Mouse (Mus musculus) Patski (cell line): ENCODE results near the gene Gm48552. TPM values are rescaled to one million over a fixed set of nuclear protein-coding genes. Genes with fewer than 3 reads are reported as not detected.

Source experiments
- ATAC-seq: fragments of 100-300 bp; one replicate; pipeline ENCODE4 v1.8.0; 2021
- CTCF ChIA-PET: fragments of 350-600 bp; sonication (Branson Sonifier 250); formaldehyde crosslinking; loops from one replicate; lab custom pipeline; 2022; ENCODE audit warnings: inconsistent platforms; lab: Charles Lee
- POLR2A ChIA-PET: fragments of 350-600 bp; sonication (Branson Sonifier 250); formaldehyde crosslinking; loops from one replicate; lab custom pipeline; 2022; ENCODE audit warnings: antibody characterized with exemption, inconsistent platforms; lab: Charles Lee
- DNase-seq: peaks from one replicate; pipeline ENCODE4 v3.0.0-alpha.2; 2011; ENCODE audit warnings: low read depth, low spot score
- H3K27me3 ChIP-seq: fragments of 371-371 bp; one replicate; pipeline ENCODE4 v1.5.1; 2021
- CTCF ChIP-seq: fragments of 100-300 bp; IDR thresholded peaks from one replicate; pipeline ENCODE4 v1.5.1; 2021
- in situ Hi-C: fragments of 300-500 bp; cut with MboI; formaldehyde crosslinking; loops from 3 replicates; pipeline ENCODE4 v1.11.1; 2018; ENCODE audit warnings: low pct_unique_long_range_greater_than_20kb, mixed read lengths
- polyA plus RNA-seq: library from polyadenylated mRNA; unstranded; gene quantifications from one replicate; pipeline ENCODE4 v1.2.3, GENCODE M21; 2021

Gene Gm48552
- polyA plus RNA-seq, 1 experiment from 2014 or later: 0.76 TPM

DNA sequence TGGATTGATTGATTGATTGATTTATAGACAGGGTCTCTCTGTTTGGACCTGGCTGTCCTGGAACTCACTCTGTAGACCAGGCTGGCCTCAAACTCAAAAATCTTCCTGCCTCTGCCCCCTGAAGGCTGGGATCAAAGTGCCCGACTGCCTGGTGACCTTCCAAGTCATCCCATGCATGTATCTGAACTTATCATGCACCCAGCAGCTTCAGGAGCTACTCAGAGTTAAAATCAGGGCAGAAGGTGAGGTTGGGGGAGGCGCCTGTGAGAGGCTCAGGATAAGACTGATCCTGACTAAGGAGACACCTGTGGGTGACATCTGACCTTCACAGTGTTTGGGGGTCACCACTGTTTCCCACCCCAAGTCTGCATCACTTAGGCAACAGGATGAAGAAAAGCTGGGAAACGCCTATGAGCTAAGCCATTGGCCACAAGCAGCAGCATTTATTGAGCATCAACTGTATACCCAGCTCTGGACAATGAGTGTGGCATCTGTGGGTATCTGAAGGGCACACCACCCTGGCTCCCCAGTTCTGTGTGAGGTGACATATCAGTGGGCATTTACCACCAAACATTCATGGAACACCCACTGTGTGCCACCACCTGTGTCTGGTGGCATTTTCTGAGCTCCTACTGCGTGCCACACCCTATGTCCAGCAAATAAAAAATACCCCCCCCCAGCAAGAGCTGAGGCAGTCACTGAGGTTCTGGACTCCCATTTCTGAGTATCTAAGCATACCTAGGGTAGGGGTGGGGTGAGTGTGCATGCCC lies 34.9 kb downstream of the Gm48552 start:
- ATAC-seq: no peak
- CTCF ChIA-PET: interaction anchor here (1.5 kb wide), 1 partner anchor 18 kb away, joined by 3 read pairs; no protein-coding TSS in a partner anchor
- no peak for DNase-seq
- in situ Hi-C loops: no loop called here
- no peak for TF ChIP-seq CTCF
- POLR2A ChIA-PET: no interaction called here
- H3K27me3 ChIP-seq: no peaks in the 10 kb centered on the region

DNA sequence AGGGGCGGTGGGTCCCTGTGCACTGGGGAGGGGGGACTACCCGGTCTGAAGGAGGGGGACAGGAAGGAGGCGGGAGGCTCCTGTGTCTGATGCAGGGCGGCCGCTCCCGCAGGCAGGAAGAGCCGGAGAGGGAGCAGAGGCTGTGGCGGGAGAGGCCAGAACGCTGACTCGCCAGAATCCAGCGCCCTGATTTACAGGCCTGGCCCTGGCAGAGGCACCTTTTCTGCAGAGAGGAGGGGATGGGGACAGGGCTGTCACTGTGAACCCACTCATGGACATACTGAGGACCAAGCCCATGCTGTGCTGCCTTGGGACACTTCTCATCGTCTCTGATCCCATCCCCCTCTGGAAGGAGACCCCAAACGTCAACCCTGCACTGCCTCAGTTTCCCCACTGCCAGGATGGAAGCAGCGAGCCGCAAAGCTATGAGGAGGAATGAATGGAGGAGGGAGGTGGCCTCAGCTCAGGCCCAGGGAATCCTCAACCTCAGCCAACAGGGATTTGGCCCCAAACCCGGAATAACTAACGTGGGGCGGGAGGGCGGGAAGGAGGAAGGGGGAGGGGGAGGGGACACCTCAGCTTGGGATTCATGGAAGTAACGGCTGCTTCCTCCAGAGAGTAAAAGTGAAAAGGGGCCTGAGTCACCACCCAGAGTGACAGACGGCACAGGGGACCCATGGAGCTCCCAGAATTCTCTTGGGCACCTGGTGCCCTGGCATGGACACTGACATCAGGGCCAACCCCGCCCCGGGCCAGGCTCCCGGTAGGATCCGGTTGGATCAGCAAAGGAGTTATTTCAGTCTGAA lies 35.6 kb downstream of the Gm48552 start:
- TF ChIP-seq CTCF: no peak
- DNase-seq (no peak), ATAC-seq (no peak)
- in situ Hi-C loops: no loop called here
- CTCF ChIA-PET: interaction anchor here (1.5 kb wide), 1 partner anchor 19 kb away, joined by 3 read pairs; no protein-coding TSS in a partner anchor
- no peaks in the 10 kb centered on the region for H3K27me3 ChIP-seq
- POLR2A ChIA-PET: interaction anchor here (0.5 kb wide), 1 partner anchor 41 kb away, joined by 6 read pairs; no protein-coding TSS in a partner anchor

DNA sequence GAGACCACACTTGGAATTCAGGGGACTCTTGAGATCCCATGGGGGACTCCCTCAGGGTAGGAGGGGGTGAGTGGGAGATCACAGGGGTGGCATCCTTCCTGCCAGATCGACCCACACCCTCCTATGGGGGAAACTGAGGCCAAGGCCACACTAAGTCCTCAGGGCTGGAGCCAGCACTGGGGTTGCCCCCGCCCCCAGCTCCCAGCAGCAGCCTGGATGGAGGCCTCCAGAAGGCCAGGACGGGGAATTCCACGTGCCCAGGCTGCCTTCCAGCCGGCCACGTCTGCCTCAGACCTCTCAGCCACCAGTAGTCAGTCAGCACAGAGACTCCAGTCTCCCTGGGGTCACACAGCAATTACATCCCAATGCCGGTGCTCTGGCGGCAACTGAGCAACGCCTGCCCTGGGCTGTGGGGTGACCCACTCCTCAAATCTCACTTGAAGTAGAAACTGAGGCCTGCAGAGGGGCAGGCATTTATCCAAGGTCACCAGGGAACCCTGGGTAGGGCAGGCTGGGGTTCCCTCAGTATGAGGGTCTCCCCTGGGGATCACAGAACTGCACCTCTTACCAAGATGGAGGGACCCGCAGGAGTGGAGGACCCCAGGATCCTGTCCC lies 36.5 kb downstream of the Gm48552 start:
- in situ Hi-C loops: no loop called here
- DNase-seq (no peak), ATAC-seq (no peak)
- ChIA-PET CTCF (interaction anchor here (1.5 kb wide), 1 partner anchor 20 kb away, joined by 3 read pairs; no protein-coding TSS in a partner anchor), POLR2A (no interaction called here)
- no peaks in the 10 kb centered on the region for H3K27me3 ChIP-seq
- TF ChIP-seq CTCF: no peak

DNA sequence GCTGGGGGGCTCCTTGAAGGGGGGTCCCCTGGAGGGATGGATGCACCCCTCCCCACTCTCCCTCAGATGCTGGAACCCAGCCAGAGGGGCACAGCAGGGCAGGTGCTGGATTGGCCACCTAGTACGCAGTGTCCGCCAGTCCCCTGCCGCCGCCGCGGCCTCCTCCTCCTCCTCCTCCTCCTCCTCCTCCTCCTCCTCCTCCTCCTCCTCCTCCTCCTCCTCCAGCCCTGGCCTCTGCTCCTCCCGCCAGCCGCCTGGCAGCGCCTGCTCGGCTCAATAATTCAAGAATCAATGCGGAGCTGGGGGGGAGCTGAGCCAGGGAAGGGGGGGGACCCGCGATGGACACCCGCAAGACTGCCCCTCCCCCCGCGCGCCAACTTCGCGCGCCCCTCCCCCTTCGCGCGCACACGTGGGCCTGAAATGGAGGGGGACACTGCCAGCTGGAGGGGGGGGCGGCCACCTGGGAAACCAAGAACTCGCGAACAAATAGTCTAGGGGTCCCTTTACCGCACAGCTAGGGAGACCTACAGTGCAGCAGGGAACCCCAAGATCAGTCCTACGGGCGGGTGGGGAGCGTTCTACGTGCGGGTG lies 37.4 kb downstream of the Gm48552 start:
- in situ Hi-C loops: no loop called here
- H3K27me3 ChIP-seq: no peaks in the 10 kb centered on the region
- ChIA-PET CTCF (interaction anchor here (1.5 kb wide), 1 partner anchor 21 kb away, joined by 3 read pairs; no protein-coding TSS in a partner anchor), POLR2A (no interaction called here)
- TF ChIP-seq CTCF: no peak
- DNase-seq (no peak), ATAC-seq (no peak)

DNA sequence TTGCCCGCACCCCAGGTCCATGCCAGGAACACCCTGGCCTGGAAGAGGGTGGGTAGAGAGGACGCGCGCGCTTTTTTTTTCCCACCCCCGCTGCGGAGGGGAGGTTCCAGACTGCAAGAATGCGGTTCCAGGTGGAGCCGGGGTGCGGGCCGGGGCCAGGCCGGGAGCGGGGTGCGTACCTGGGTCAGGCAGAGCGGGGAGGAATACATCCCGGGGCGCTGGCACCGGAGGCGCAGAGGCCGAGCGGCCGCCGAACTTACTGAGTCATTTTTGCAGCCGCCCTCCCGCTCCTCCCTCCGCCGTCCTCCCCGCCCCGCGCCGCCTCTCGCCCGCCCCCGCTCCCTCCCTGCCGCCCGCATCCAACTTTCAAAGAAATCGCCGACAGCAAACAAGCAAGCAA lies 38.1 kb downstream of the Gm48552 start:
- in situ Hi-C loops: no loop called here
- H3K27me3 ChIP-seq: no peaks in the 10 kb centered on the region
- POLR2A ChIA-PET: no interaction called here
- CTCF ChIA-PET: no interaction called here
- no peak for TF ChIP-seq CTCF
- ATAC-seq: no peak
- no peak for DNase-seq

DNA sequence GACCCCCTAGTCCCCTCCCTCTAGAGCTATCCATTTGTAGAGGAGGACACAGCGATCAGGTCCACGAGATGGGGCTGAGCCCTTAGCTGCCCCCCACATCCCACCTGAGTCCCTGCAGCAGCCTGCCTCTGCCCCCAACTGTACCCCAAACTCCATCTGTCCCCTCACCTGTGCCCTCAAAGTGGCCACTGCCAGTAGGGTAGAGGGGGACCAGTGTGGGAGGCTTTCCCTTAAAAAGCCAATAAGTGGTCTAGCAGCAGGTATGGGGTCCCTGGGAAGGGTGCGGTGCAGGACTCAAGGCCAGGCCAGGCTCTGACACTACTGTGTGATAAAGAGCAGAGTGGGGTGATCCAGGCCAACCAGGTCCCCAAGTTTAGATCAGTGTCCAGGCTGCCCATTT lies 38.5 kb downstream of the Gm48552 start:
- in situ Hi-C loops: no loop called here
- DNase-seq (no peak), ATAC-seq (no peak)
- CTCF ChIA-PET: no interaction called here
- POLR2A ChIA-PET: no interaction called here
- no peaks in the 10 kb centered on the region for H3K27me3 ChIP-seq
- TF ChIP-seq CTCF: no peak

DNA sequence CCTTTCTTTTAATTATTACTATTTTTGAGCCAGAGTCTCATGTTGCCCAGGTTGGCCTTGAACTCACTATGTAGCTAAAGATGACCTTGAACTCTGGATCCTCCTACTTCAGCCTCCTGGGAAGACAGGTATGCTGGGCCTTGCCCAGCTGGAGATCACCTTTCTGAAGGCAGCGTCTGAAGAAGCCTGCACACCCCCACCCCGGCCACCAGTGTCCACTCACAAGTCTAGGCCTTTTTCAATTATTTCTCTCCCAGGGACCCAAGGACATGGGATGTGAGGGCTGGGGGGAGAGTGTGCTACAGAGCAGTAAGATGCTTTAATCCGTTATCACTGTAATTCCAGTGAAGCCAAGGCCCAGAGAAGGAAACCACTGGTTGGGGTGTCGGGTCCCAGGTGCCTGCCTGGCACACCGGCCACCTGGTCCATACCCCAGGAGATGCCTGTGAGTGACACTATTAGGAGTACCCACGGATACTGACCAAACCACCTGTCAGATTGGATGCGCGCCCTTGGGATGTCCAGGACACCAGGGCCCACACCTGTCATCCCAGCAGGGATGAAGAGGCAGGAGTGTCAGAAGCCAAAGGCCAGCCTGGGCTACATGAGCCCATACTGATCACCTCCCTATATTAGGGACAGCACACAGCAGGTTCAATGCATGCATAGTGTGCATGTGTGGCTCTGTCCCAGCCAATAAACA lies 39.1 kb downstream of the Gm48552 start:
- CTCF ChIA-PET: no interaction called here
- POLR2A ChIA-PET: no interaction called here
- no peaks in the 10 kb centered on the region for H3K27me3 ChIP-seq
- ATAC-seq (no peak), DNase-seq (no peak)
- no peak for TF ChIP-seq CTCF
- in situ Hi-C loops: no loop called here

DNA sequence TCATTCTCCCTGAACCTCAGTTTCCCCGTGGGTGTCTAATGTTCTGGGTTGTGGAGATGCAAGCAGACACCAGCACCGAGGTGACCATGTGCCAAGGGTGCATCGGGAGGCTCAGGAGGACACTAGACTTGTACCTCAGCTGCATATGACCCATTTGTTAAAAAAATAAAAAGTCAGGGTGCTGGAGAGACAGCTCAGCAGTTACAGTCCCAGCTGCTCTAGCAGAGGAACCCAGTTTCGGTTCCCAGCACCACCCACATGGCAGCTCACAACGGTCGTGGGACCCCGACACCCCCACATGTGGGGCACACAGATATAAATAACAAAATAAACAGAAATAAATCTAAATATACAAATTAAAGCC lies 39.7 kb downstream of the Gm48552 start:
- no peaks in the 10 kb centered on the region for H3K27me3 ChIP-seq
- CTCF ChIA-PET: no interaction called here
- POLR2A ChIA-PET: no interaction called here
- no peak for TF ChIP-seq CTCF
- in situ Hi-C loops: no loop called here
- no peak for ATAC-seq
- no peak for DNase-seq

DNA sequence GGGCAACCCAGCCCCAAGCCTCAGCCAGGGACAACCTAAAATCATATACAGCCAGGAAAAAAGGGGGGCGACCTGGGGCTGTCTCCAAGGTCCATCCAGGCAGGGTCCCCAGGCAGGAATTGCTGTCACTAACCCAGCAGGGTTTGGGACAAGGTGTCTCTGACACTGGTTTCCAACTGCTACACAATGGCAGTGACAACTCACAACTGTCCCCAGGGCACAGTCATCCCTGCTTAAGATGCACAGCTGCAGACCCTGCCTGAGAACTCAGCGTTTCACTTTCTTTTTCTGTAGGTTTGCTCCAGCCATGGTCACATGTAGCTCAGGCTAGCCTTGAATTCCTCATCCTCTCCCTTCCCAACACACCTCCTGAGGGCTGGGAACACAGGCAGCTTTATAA lies 40.3 kb downstream of the Gm48552 start:
- POLR2A ChIA-PET: no interaction called here
- in situ Hi-C loops: no loop called here
- H3K27me3 ChIP-seq: no peaks in the 10 kb centered on the region
- DNase-seq (no peak), ATAC-seq (no peak)
- TF ChIP-seq CTCF: no peak
- CTCF ChIA-PET: interaction anchor here (0.9 to 1.1 kb wide), 3 partner anchors 12 to 24 kb away, joined by 3 read pairs; no protein-coding TSS in a partner anchor

DNA sequence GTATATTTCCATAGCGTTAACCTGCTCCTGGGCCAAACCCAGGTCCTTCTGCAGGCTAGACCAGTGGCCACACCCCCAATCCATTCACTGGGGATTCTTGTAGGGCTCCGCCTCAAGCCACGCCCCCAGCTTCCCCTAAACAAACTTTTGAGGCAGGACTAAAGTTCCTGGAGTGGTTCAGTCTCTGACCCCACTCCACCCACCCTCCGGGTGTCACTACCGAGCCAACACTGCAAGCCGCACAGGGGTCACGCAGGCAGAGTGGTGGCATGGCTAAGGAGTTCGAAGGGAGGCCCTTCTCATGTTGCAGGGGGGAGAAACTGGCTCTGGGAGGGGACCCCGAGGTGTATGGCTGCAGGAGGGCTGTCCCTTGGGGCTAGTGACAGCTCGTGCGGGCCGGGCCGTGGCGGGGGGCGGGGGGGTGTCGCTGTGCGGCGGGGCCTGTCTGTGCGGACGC lies 40.8 kb downstream of the Gm48552 start:
- in situ Hi-C loops: no loop called here
- no peak for TF ChIP-seq CTCF
- H3K27me3 ChIP-seq: no peaks in the 10 kb centered on the region
- ATAC-seq (no peak), DNase-seq (no peak)
- POLR2A ChIA-PET: no interaction called here
- CTCF ChIA-PET: interaction anchor here (0.9 to 1.1 kb wide), 3 partner anchors 13 to 24 kb away, joined by 3 read pairs; no protein-coding TSS in a partner anchor
